Mouse (Mus musculus) frontal cortex, postnatal 10 days (tissue): ENCODE measurements around the gene Itgal.
"Not testable (repeated sequence)": the region's sequence is repeated elsewhere in the genome, so short reads cannot be mapped to it uniquely, and the experiment has no call there.

Experiments
- DNase-seq, 2 experiments: peaks; one replicate each; pipeline ENCODE4 v3.0.0; 2022; ENCODE audit warnings: low spot score in 2 of 2, mixed read lengths in 1 of 2

The Itgal gene

GRCm38 (mm10) chr7:127342332-127342731, 46.3 kb downstream of the Itgal start:
- no peak for DNase-seq

- no peak for DNase-seq
Measured at GRCm38 (mm10) chr7:127342888-127343287, 46.8 kb downstream of the Itgal start.

GRCm38 (mm10) chr7:127343351-127344019, 47.4 kb downstream of the Itgal start:
- DNase-seq, result no peak

GRCm38 (mm10) chr7:127344371-127344770, 48.3 kb downstream of the Itgal start:
- DNase-seq, result no peak

GRCm38 (mm10) chr7:127345092-127345491, 49.0 kb downstream of the Itgal start:
- peak in 1 of 2 experiments; percentile 49 for DNase-seq

- peak; percentile 79 to 86 for DNase-seq
Measured at GRCm38 (mm10) chr7:127345512-127346325, 49.7 kb downstream of the Itgal start, which contains the start of gene Zfp768. TSS of gene Zfp768 (minus strand) at chr7:127345589.

GRCm38 (mm10) chr7:127346676-127347075, 50.6 kb downstream of the Itgal start:
- no peak for DNase-seq

- no peak for DNase-seq
Measured at GRCm38 (mm10) chr7:127351230-127352004, 55.4 kb downstream of the Itgal start.

- DNase-seq, result no peak
Measured at GRCm38 (mm10) chr7:127355796-127356195, 59.7 kb downstream of the Itgal start.

- no peak for DNase-seq
Measured at GRCm38 (mm10) chr7:127357871-127358270, 61.8 kb downstream of the Itgal start.

GRCm38 (mm10) chr7:127358472-127358871, 62.4 kb downstream of the Itgal start:
- DNase-seq, result no peak

GRCm38 (mm10) chr7:127360265-127360664, 64.2 kb downstream of the Itgal start:
- no peak for DNase-seq

- no peak for DNase-seq
Measured at GRCm38 (mm10) chr7:127361449-127361848, 65.4 kb downstream of the Itgal start.

GRCm38 (mm10) chr7:127362418-127362817, 66.4 kb downstream of the Itgal start:
- DNase-seq, result not testable (repeated sequence)

GRCm38 (mm10) chr7:127363475-127363921, 67.4 kb downstream of the Itgal start:
- DNase-seq, result no peak

- no peak for DNase-seq
Measured at GRCm38 (mm10) chr7:127364166-127364565, 68.1 kb downstream of the Itgal start.

- no peak for DNase-seq
Measured at GRCm38 (mm10) chr7:127366249-127366648, 70.2 kb downstream of the Itgal start.

- DNase-seq, result no peak
Measured at GRCm38 (mm10) chr7:127371213-127371612, 75.2 kb downstream of the Itgal start.

GRCm38 (mm10) chr7:127371870-127372269, 75.8 kb downstream of the Itgal start:
- not testable (repeated sequence) for DNase-seq

- peak; percentile 84 to 85 for DNase-seq
Measured at GRCm38 (mm10) chr7:127375271-127376245, 79.5 kb downstream of the Itgal start, which contains the start of gene Zfp747. TSS of gene Zfp747 (minus strand) at chr7:127376050.
